In genomic region chr12:111166681-111167289, GRCm38 (mm10) we compare ENCODE assay signal across 9 mouse cellular contexts. TPM values are rescaled to one million over a fixed set of nuclear protein-coding genes. Genes with fewer than 3 reads are reported as not detected.
DNase-seq lines count a peak whose midpoint lies in the region; ATAC-seq lines count a peak whose summit lies in the region.
"Had no signal": no experiment of that assay in that cellular context is flagged by ENCODE, and none has a peak within 500 bp of the region (broad histone marks: within the 10 kb centered on the region; RNA-seq: fewer than 3 reads in every experiment).

No protein-coding gene starts in this region.

- 0 out of 2 replicates have a peak, but pooled peaks cover under 1% of the 10 kb centered on the region for H3K36me3 ChIP-seq in heart, embryonic 14.5 days (ENCODE audit: control insufficient read depth, insufficient read depth, low read length)
- H3K36me3 ChIP-seq in midbrain, embryonic 16.5 days (ENCODE audit: control insufficient read depth, insufficient read depth, low read length), result no peaks in the 10 kb centered on the region

- WGBS in heart, embryonic 14.5 days, result under 1% methylated on average over 44 of the region's 48 CpGs
- WGBS in midbrain, embryonic 16.5 days, result under 1% methylated on average over 38 of the region's 48 CpGs

- H3K4me1 ChIP-seq in heart, embryonic 14.5 days (ENCODE audit: control insufficient read depth in 2 of 2, insufficient read depth in 2 of 2, low read length in 2 of 2), result peaks cover 17 to 26% of the 10 kb centered on the region in 2 experiments
- peaks cover 43% of the 10 kb centered on the region for H3K4me1 ChIP-seq in midbrain, embryonic 16.5 days (ENCODE audit: control insufficient read depth, insufficient read depth, low read length)

- no peak for ATAC-seq in heart, embryonic 14.5 days (ENCODE audit: insufficient number of reproducible peaks, insufficient read depth, low FRiP score, low read depth)
- no peak for ATAC-seq in midbrain, embryonic 16.5 days

- no peaks in the 10 kb centered on the region for H3K9me3 ChIP-seq in heart, embryonic 14.5 days (ENCODE audit: control insufficient read depth, low read length)
- no peaks in the 10 kb centered on the region for H3K9me3 ChIP-seq in midbrain, embryonic 16.5 days (replicated peaks; ENCODE audit: control insufficient read depth, low read length, poor library complexity, severe bottlenecking)

- peak; percentile 53 to 57 for DNase-seq in adrenal gland, adult 18-20 months (ENCODE audit: low spot score in 2 of 2)
- no peak for DNase-seq in adrenal gland, postnatal 4 days (ENCODE audit: low spot score in 2 of 2)
- DNase-seq in CD8-positive naive resting alpha-beta T cell, adult 2 months (ENCODE audit: low read depth in 2 of 2, low spot score in 2 of 2), result peak; percentile 28 to 34
- DNase-seq in cerebellum, postnatal 14 days, result peak; percentile 54 to 66
- peak; percentile 8 to 47 for DNase-seq in kidney, postnatal 25 days
- peak; percentile 27 to 30 for DNase-seq in thymus, postnatal 10 days (ENCODE audit: low spot score in 2 of 2)

- H3K9ac ChIP-seq in heart, embryonic 14.5 days (ENCODE audit: low read length), result peak overlapping the region; percentile 88
- H3K9ac ChIP-seq in midbrain, embryonic 16.5 days (ENCODE audit: low read depth, low read length), result peak overlapping the region; percentile 84

- no peaks in the 10 kb centered on the region for H3K27me3 ChIP-seq in heart, embryonic 14.5 days (ENCODE audit: control insufficient read depth, insufficient read depth, low read length)
- no peaks in the 10 kb centered on the region for H3K27me3 ChIP-seq in midbrain, embryonic 16.5 days (ENCODE audit: control insufficient read depth, insufficient read depth, low read depth, low read length)

- peak overlapping the region; percentile 73 to 78 for H3K4me3 ChIP-seq in heart, embryonic 14.5 days (ENCODE audit: control insufficient read depth in 1 of 2, insufficient read depth in 1 of 2, low read depth in 1 of 2, low read length in 2 of 2)
- peak overlapping the region; percentile 86 for H3K4me3 ChIP-seq in midbrain, embryonic 16.5 days (ENCODE audit: low read depth, low read length)

- H3K27ac ChIP-seq in heart, embryonic 14.5 days (replicated peaks in 1 of 2; ENCODE audit: control insufficient read depth in 1 of 2, insufficient read depth in 1 of 2, low read depth in 2 of 2, low read length in 2 of 2), result peak overlapping the region; percentile 3 to 83; a peak in 3 of 4 replicates
- peak overlapping the region; percentile 92 for H3K27ac ChIP-seq in midbrain, embryonic 16.5 days (ENCODE audit: low read length)

- peak overlapping the region; percentile 74 for H3K4me2 ChIP-seq in heart, embryonic 14.5 days (ENCODE audit: low read length)
- peak overlapping the region; percentile 66 for H3K4me2 ChIP-seq in midbrain, embryonic 16.5 days (ENCODE audit: low read length)

RNA-seq across cellular contexts. Expression of gene Traf3, which starts 0.6 kb away (rescaled TPM):
- total RNA-seq in adrenal gland, adult 18-20 months (2021), result 10 to 100 TPM; 18.8 to 23.8 TPM
- total RNA-seq in adrenal gland, postnatal 4 days (2021), result 10 to 100 TPM; 31.5 to 34.5 TPM
- polyA plus RNA-seq in heart, embryonic 14.5 days (2014; fragmentation: Nextera tagmentation; extraction: Ambion mirVana), result 6.0 and 7.0 TPM in 2 replicates
- 17.4 and 22.3 TPM in 2 replicates for polyA plus RNA-seq in midbrain, embryonic 16.5 days (2015; fragmentation: Nextera tagmentation; extraction: Ambion mirVana)

RNA-seq across cellular contexts. Expression of gene 4930595D18Rik, which starts 17.5 kb away (rescaled TPM):
- total RNA-seq in adrenal gland, adult 18-20 months (2021), result not detected
- total RNA-seq in adrenal gland, postnatal 4 days (2021), result not detected
- not detected in 2 replicates for polyA plus RNA-seq in heart, embryonic 14.5 days (2014; fragmentation: Nextera tagmentation; extraction: Ambion mirVana)
- not detected in 2 replicates for polyA plus RNA-seq in midbrain, embryonic 16.5 days (2015; fragmentation: Nextera tagmentation; extraction: Ambion mirVana)
- total RNA-seq: left cerebral cortex, adult 18-20 months had no signal

Comparison
In these comparisons a context has a peak if more than half of its experiments do, and no peak if none do; other contexts are left out.
1. DNase-seq: peak in adrenal gland, adult 18-20 months (2 of 2), CD8-positive naive resting alpha-beta T cell, adult 2 months (2 of 2), cerebellum, postnatal 14 days (2 of 2), kidney, postnatal 25 days (2 of 2) and thymus, postnatal 10 days (2 of 2); none in adrenal gland, postnatal 4 days (0 of 2).